Mouse (Mus musculus) ES-E14 (cell line): Measurements from ENCODE around the gene Gm11146. TPM values are rescaled to one million over a fixed set of nuclear protein-coding genes. Genes with fewer than 3 reads are reported as not detected.

Experiments used
- DNase-seq: peaks from one replicate; pipeline ENCODE4 v3.0.0-alpha.2; 2013; ENCODE audit warnings: low read depth, low spot score
- H3K27ac ChIP-seq: 2 replicates; pipeline ENCODE4 v1.5.1; 2012; ENCODE audit warnings: low read depth, mild to moderate bottlenecking, low read length, moderate library complexity, mixed read lengths; ENCODE audit not compliant: poor library complexity, insufficient read depth, severe bottlenecking
- H3K36me3 ChIP-seq: 2 replicates; pipeline ENCODE4 v1.6.1; 2012; ENCODE audit warnings: mild to moderate bottlenecking, low read length, moderate library complexity, mixed read lengths; ENCODE audit not compliant: control insufficient read depth, poor library complexity, insufficient read depth, severe bottlenecking
- H3K4me1 ChIP-seq, 2 experiments: fragments of 150-350 bp in 1 of 2; sonication (generic) in 1 of 2; 2 replicates each; pipeline ENCODE4 v1.6.1; 2012; ENCODE audit warnings: low read length in 2 of 2, mild to moderate bottlenecking in 1 of 2, mixed read lengths in 1 of 2; ENCODE audit not compliant: control insufficient read depth in 2 of 2, insufficient read depth in 2 of 2, poor library complexity in 1 of 2
- H3K4me3 ChIP-seq, 2 experiments: fragments of 150-350 bp in 1 of 2; sonication (generic) in 1 of 2; 2 replicates each; pipeline ENCODE4 v1.5.1; 2012; ENCODE audit warnings: low read length in 2 of 2, low read depth in 1 of 2, mild to moderate bottlenecking in 1 of 2, mixed read lengths in 1 of 2; ENCODE audit not compliant: insufficient read depth in 1 of 2, poor library complexity in 1 of 2, severe bottlenecking in 1 of 2
- H3K9ac ChIP-seq: 2 replicates; pipeline ENCODE4 v1.6.1; 2012; ENCODE audit warnings: low read depth, mild to moderate bottlenecking, low read length, mixed read lengths; ENCODE audit not compliant: poor library complexity, insufficient read depth, severe bottlenecking
- H3K9me3 ChIP-seq: fragments of 150-350 bp; sonication (generic); 2 replicates; pipeline ENCODE4 v1.6.1; 2012; ENCODE audit warnings: low read depth, mild to moderate bottlenecking, low read length; ENCODE audit not compliant: control insufficient read depth, insufficient read depth
- CHD2 ChIP-seq: IDR thresholded peaks from 2 replicates; pipeline ENCODE4 v1.6.1; 2014; ENCODE audit warnings: mild to moderate bottlenecking, low read depth, low read length, inconsistent platforms
- HCFC1 ChIP-seq: IDR thresholded peaks from 2 replicates; pipeline ENCODE4 v1.6.1; 2012; ENCODE audit warnings: low read length, inconsistent platforms, borderline replicate concordance; ENCODE audit not compliant: insufficient read depth
- MAFK ChIP-seq: IDR thresholded peaks from 2 replicates; pipeline ENCODE4 v1.6.1; 2014; ENCODE audit warnings: mild to moderate bottlenecking, low read depth, low read length, inconsistent platforms; ENCODE audit not compliant: insufficient read depth
- ZC3H11A ChIP-seq: IDR thresholded peaks from 2 replicates; pipeline ENCODE4 v1.6.1; 2012; ENCODE audit warnings: low read depth, mild to moderate bottlenecking, inconsistent platforms, low read length, borderline replicate concordance
- ZNF384 ChIP-seq: IDR thresholded peaks from 2 replicates; pipeline ENCODE4 v1.6.1; 2012; ENCODE audit warnings: low read depth, low read length, inconsistent platforms
- in situ Hi-C, 2 experiments: fragments of 600-800 bp; cut with MboI; formaldehyde crosslinking; loops; one replicate each; pipeline ENCODE4 v1.15.1; 2025; ENCODE audit warnings: low sequenced_read_pairs in 2 of 2, inconsistent platforms in 1 of 2; ENCODE audit not compliant: unreplicated experiment in 2 of 2
- total RNA-seq: library from RNA; depleted of rRNA; stranded (reverse); fragments of 300-350 nt; gene quantifications from 2 replicates; pipeline ENCODE4 v1.2.3, GENCODE M21; 2012; rRNA removed

Gene Gm11146
- total RNA-seq = not detected in 2 replicates

DNA sequence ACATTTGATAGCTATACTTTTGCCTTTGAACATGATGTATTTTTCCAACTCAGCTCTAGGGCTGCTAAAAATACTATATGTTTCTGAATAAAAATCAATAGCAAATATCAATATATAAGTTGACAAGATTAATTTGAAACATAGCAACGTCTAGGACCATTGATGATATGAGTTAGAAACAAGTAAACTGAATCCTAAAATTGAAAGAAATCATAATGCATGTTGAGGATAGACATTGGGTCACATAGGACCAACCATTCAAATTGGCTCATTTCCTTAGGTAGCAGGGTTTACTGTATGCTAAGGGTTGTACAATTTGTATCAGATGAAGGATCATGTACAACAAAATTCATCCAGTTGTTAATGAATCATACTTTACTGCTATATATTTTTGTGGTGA, at the start of gene Gm11146:
Gene Gm11146 (minus strand): TSS at position 101 of the 400 bp plus-strand sequence.
- Histone ChIP-seq H3K9me3 (no peaks in the 10 kb centered on the region), H3K36me3 (no peaks in the 10 kb centered on the region), H3K4me1 (no peaks in the 10 kb centered on the region), H3K9ac (no peak within 1 kb of the TSS), H3K4me3 (no peak within 1 kb of the TSS), H3K27ac (no peak within 1 kb of the TSS)
- DNase-seq = no peak
- in situ Hi-C loops = no loop called here
- TF ChIP-seq ZNF384 (no peak), ZC3H11A (no peak), MAFK (no peak), CHD2 (no peak), HCFC1 (no peak)

- H3K9ac ChIP-seq = no peak overlapping the region
Observed at GRCm38 (mm10) chr16:77650596-77650995, 48.7 kb upstream of the Gm11146 start.

GRCm38 (mm10) chr16:77649006-77649405, 47.1 kb upstream of the Gm11146 start:
- Histone ChIP-seq H3K4me1 (peaks cover 0 to 2% of the 10 kb centered on the region in 2 experiments; a peak in 2 of 4 replicates), H3K4me3 (no peak overlapping the region), H3K27ac (no peak overlapping the region), H3K9ac (no peak overlapping the region), H3K36me3 (no peaks in the 10 kb centered on the region), H3K9me3 (no peaks in the 10 kb centered on the region)
- TF ChIP-seq ZC3H11A (no peak), CHD2 (no peak), MAFK (no peak), ZNF384 (no peak), HCFC1 (no peak)
- in situ Hi-C loops = no loop called here
- no peak for DNase-seq

More at GRCm38 (mm10) chr16:77650596-77650995, 48.7 kb upstream of the Gm11146 start:
- H3K27ac ChIP-seq = no peak overlapping the region
- in situ Hi-C loops = no loop called here
- DNase-seq = no peak
- no peaks in the 10 kb centered on the region for H3K4me1 ChIP-seq
- H3K36me3 ChIP-seq = no peaks in the 10 kb centered on the region
- no peak for TF ChIP-seq ZC3H11A
- TF ChIP-seq ZNF384 = no peak
- no peak for TF ChIP-seq HCFC1
- TF ChIP-seq MAFK = no peak
- TF ChIP-seq CHD2 = no peak
- no peaks in the 10 kb centered on the region for H3K9me3 ChIP-seq
- H3K4me3 ChIP-seq = no peak overlapping the region

DNA sequence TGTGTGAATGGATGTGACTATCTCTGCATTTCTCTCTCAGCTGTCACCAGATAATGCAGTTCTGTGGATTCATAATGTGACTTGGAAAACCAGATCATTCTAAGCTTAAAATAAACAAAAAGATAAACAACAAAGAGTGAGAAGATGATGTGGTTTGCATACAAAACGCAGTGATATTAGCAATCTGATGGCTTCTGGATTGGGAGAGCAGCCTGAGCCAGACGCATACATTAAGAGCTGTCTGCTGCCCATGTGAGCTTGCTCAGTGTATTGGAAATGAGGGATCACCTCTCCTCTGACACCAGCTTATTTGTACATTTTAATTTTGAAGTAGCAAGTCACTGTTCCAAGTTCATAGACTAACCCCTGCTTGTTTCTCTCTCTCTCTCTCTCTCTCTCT, 46.3 kb upstream of the Gm11146 start:
- TF ChIP-seq MAFK (no peak), HCFC1 (no peak), ZC3H11A (no peak), ZNF384 (no peak), CHD2 (no peak)
- Histone ChIP-seq H3K27ac (no peak overlapping the region), H3K9ac (no peak overlapping the region), H3K4me3 (no peak overlapping the region), H3K36me3 (no peaks in the 10 kb centered on the region), H3K9me3 (no peaks in the 10 kb centered on the region), H3K4me1 (peaks cover 0 to 2% of the 10 kb centered on the region in 2 experiments; a peak in 2 of 4 replicates)
- in situ Hi-C loops = no loop called here
- no peak for DNase-seq

GRCm38 (mm10) chr16:77646146-77646545, 44.3 kb upstream of the Gm11146 start:
- Histone ChIP-seq H3K9me3 (no peaks in the 10 kb centered on the region), H3K4me1 (peaks cover 0 to 2% of the 10 kb centered on the region in 2 experiments; a peak in 2 of 4 replicates), H3K4me3 (no peak overlapping the region), H3K9ac (no peak overlapping the region), H3K27ac (no peak overlapping the region), H3K36me3 (no peaks in the 10 kb centered on the region)
- TF ChIP-seq HCFC1 = no peak
- TF ChIP-seq ZC3H11A = no peak
- TF ChIP-seq ZNF384 = no peak
- no peak for TF ChIP-seq CHD2
- no peak for TF ChIP-seq MAFK
- DNase-seq = no peak
- in situ Hi-C loops = no loop called here
